Mouse (Mus musculus): Measurements from ENCODE around the gene Ksr1. TPM values are rescaled to one million over a fixed set of nuclear protein-coding genes. Genes with fewer than 3 reads are reported as not detected.

Gene Ksr1
- polyA plus RNA-seq, 1 experiment from 2014 or later: 4.7 TPM

- Histone ChIP-seq H3K4me3 (replicated peaks) (no peak overlapping the region), H3K36me3 (replicated peaks) (no peaks in the 10 kb centered on the region), H3K4me1 (peaks cover 30% of the 10 kb centered on the region), H3K4me2 (no peak overlapping the region), H3K9me3 (no peaks in the 10 kb centered on the region), H3K9ac (no peak overlapping the region), H3K27ac (no peak overlapping the region), H3K27me3 (no peaks in the 10 kb centered on the region)
- WGBS: 81% methylated on average over 19 of the region's 19 CpGs
- no peak for ATAC-seq (ENCODE audit: low FRiP score)
These were observed 33.5 kb downstream of the Ksr1 start for GRCm38 (mm10) chr11:79112559-79113302.

GRCm38 (mm10) chr11:79111864-79112558 is 34.2 kb downstream of the Ksr1 start:
- no peaks in the 10 kb centered on the region for H3K36me3 ChIP-seq (replicated peaks)
- no peak for ATAC-seq (ENCODE audit: low FRiP score)
- WGBS: 92% methylated on average over 10 of the region's 10 CpGs
- no peak overlapping the region for H3K9ac ChIP-seq
- H3K9me3 ChIP-seq: no peaks in the 10 kb centered on the region
- peaks cover 26% of the 10 kb centered on the region for H3K4me1 ChIP-seq
- no peaks in the 10 kb centered on the region for H3K27me3 ChIP-seq
- no peak overlapping the region for H3K27ac ChIP-seq
- H3K4me3 ChIP-seq (replicated peaks): no peak overlapping the region
- no peak overlapping the region for H3K4me2 ChIP-seq

GRCm38 (mm10) chr11:79110446-79110845 is 35.8 kb downstream of the Ksr1 start:
- Histone ChIP-seq H3K27me3 (no peaks in the 10 kb centered on the region), H3K4me3 (replicated peaks) (no peak overlapping the region), H3K36me3 (replicated peaks) (no peaks in the 10 kb centered on the region), H3K9ac (no peak overlapping the region), H3K27ac (no peak overlapping the region), H3K4me1 (peaks cover 10% of the 10 kb centered on the region), H3K4me2 (no peak overlapping the region), H3K9me3 (no peaks in the 10 kb centered on the region)
- WGBS: 85% methylated on average over 4 of the region's 4 CpGs
- ATAC-seq (ENCODE audit: low FRiP score): no peak

- no peak overlapping the region for H3K4me3 ChIP-seq (replicated peaks)
- no peak for ATAC-seq (ENCODE audit: low FRiP score)
- no peak overlapping the region for H3K27ac ChIP-seq
- H3K4me2 ChIP-seq: no peak overlapping the region
- 93% methylated on average over 11 of the region's 11 CpGs for WGBS
- H3K27me3 ChIP-seq: no peaks in the 10 kb centered on the region
- no peaks in the 10 kb centered on the region for H3K9me3 ChIP-seq
- peaks cover 10% of the 10 kb centered on the region for H3K4me1 ChIP-seq
- no peak overlapping the region for H3K9ac ChIP-seq
- no peaks in the 10 kb centered on the region for H3K36me3 ChIP-seq (replicated peaks)
These were observed 38.3 kb downstream of the Ksr1 start for GRCm38 (mm10) chr11:79107934-79108333.

- 84% methylated on average over 6 of the region's 6 CpGs for WGBS
- H3K27me3 ChIP-seq: no peaks in the 10 kb centered on the region
- no peak for ATAC-seq (ENCODE audit: low FRiP score)
- no peak overlapping the region for H3K4me3 ChIP-seq (replicated peaks)
- H3K9ac ChIP-seq: no peak overlapping the region
- no peak overlapping the region for H3K27ac ChIP-seq
- no peaks in the 10 kb centered on the region for H3K9me3 ChIP-seq
- H3K36me3 ChIP-seq (replicated peaks): no peaks in the 10 kb centered on the region
- H3K4me2 ChIP-seq: no peak overlapping the region
- peaks cover 12% of the 10 kb centered on the region for H3K4me1 ChIP-seq
These were observed 41.2 kb downstream of the Ksr1 start for GRCm38 (mm10) chr11:79104998-79105397.

- Histone ChIP-seq H3K4me1 (peaks cover 13% of the 10 kb centered on the region), H3K9ac (no peak overlapping the region), H3K4me2 (no peak overlapping the region), H3K36me3 (replicated peaks) (no peaks in the 10 kb centered on the region), H3K9me3 (no peaks in the 10 kb centered on the region), H3K27ac (no peak overlapping the region), H3K4me3 (replicated peaks) (no peak overlapping the region), H3K27me3 (no peaks in the 10 kb centered on the region)
- WGBS: 80% methylated on average over 6 of the region's 6 CpGs
- ATAC-seq (ENCODE audit: low FRiP score): no peak
These were observed 41.7 kb downstream of the Ksr1 start for GRCm38 (mm10) chr11:79104538-79104937.

GRCm38 (mm10) chr11:79104096-79104495 is 42.1 kb downstream of the Ksr1 start:
- H3K4me3 ChIP-seq (replicated peaks): no peak overlapping the region
- WGBS: 94% methylated on average over 11 of the region's 11 CpGs

GRCm38 (mm10) chr11:79103461-79103869 is 42.7 kb downstream of the Ksr1 start:
- WGBS: 79% methylated on average over 5 of the region's 5 CpGs
- Histone ChIP-seq H3K4me2 (no peak overlapping the region), H3K4me3 (replicated peaks) (no peak overlapping the region), H3K9ac (no peak overlapping the region), H3K27me3 (no peaks in the 10 kb centered on the region), H3K9me3 (no peaks in the 10 kb centered on the region), H3K36me3 (replicated peaks) (no peaks in the 10 kb centered on the region), H3K27ac (no peak overlapping the region), H3K4me1 (peaks cover 24% of the 10 kb centered on the region)
- no peak for ATAC-seq (ENCODE audit: low FRiP score)

More at GRCm38 (mm10) chr11:79104096-79104495, 42.1 kb downstream of the Ksr1 start:
- H3K4me2 ChIP-seq: no peak overlapping the region
- H3K9me3 ChIP-seq: no peaks in the 10 kb centered on the region
- ATAC-seq (ENCODE audit: low FRiP score): no peak
- H3K9ac ChIP-seq: no peak overlapping the region
- H3K4me1 ChIP-seq: peaks cover 18% of the 10 kb centered on the region
- no peak overlapping the region for H3K27ac ChIP-seq
- no peaks in the 10 kb centered on the region for H3K27me3 ChIP-seq
- H3K36me3 ChIP-seq (replicated peaks): no peaks in the 10 kb centered on the region

- H3K27me3 ChIP-seq: no peaks in the 10 kb centered on the region
- H3K9ac ChIP-seq: no peak overlapping the region
- 71% methylated on average over 4 of the region's 4 CpGs for WGBS
- H3K4me3 ChIP-seq (replicated peaks): no peak overlapping the region
- peaks cover 24% of the 10 kb centered on the region for H3K4me1 ChIP-seq
- ATAC-seq (ENCODE audit: low FRiP score): no peak
- no peaks in the 10 kb centered on the region for H3K9me3 ChIP-seq
- H3K36me3 ChIP-seq (replicated peaks): no peaks in the 10 kb centered on the region
- no peak overlapping the region for H3K4me2 ChIP-seq
- H3K27ac ChIP-seq: no peak overlapping the region
These were observed 43.9 kb downstream of the Ksr1 start for GRCm38 (mm10) chr11:79102280-79102679.

GRCm38 (mm10) chr11:79101568-79101967 is 44.6 kb downstream of the Ksr1 start:
- WGBS: 93% methylated on average over 6 of the region's 6 CpGs
- Histone ChIP-seq H3K27ac (no peak overlapping the region), H3K27me3 (no peaks in the 10 kb centered on the region), H3K9me3 (no peaks in the 10 kb centered on the region), H3K4me2 (no peak overlapping the region), H3K9ac (no peak overlapping the region), H3K4me3 (replicated peaks) (no peak overlapping the region), H3K36me3 (replicated peaks) (no peaks in the 10 kb centered on the region), H3K4me1 (peaks cover 27% of the 10 kb centered on the region)
- ATAC-seq (ENCODE audit: low FRiP score): no peak

- Histone ChIP-seq H3K9me3 (no peaks in the 10 kb centered on the region), H3K4me2 (no peak overlapping the region), H3K36me3 (replicated peaks) (no peaks in the 10 kb centered on the region), H3K9ac (no peak overlapping the region), H3K4me1 (peaks cover 52% of the 10 kb centered on the region), H3K27ac (no peak overlapping the region), H3K4me3 (replicated peaks) (no peak overlapping the region), H3K27me3 (no peaks in the 10 kb centered on the region)
- no peak for ATAC-seq (ENCODE audit: low FRiP score)
- 40% methylated on average over 8 of the region's 8 CpGs for WGBS
These were observed 47.2 kb downstream of the Ksr1 start for GRCm38 (mm10) chr11:79099032-79099431.

- WGBS: 90% methylated on average over 7 of the region's 7 CpGs
- Histone ChIP-seq H3K27me3 (no peaks in the 10 kb centered on the region), H3K4me2 (no peak overlapping the region), H3K9ac (no peak overlapping the region), H3K9me3 (no peaks in the 10 kb centered on the region), H3K4me3 (replicated peaks) (no peak overlapping the region), H3K36me3 (replicated peaks) (no peaks in the 10 kb centered on the region), H3K27ac (no peak overlapping the region), H3K4me1 (peaks cover 55% of the 10 kb centered on the region)
- no peak for ATAC-seq (ENCODE audit: low FRiP score)
These were observed 48.5 kb downstream of the Ksr1 start for GRCm38 (mm10) chr11:79097736-79098135.

GRCm38 (mm10) chr11:79096673-79097072 is 49.5 kb downstream of the Ksr1 start:
- H3K27ac ChIP-seq: peak overlapping the region; percentile 79; the same call in 1 of the 2 replicates
- H3K9ac ChIP-seq: no peak overlapping the region
- H3K4me3 ChIP-seq (replicated peaks): no peak overlapping the region
- no peak for ATAC-seq (ENCODE audit: low FRiP score)
- H3K4me1 ChIP-seq: peaks cover 56% of the 10 kb centered on the region
- H3K36me3 ChIP-seq (replicated peaks): no peaks in the 10 kb centered on the region
- WGBS: 81% methylated on average over 5 of the region's 5 CpGs
- no peak overlapping the region for H3K4me2 ChIP-seq
- no peaks in the 10 kb centered on the region for H3K27me3 ChIP-seq
- no peaks in the 10 kb centered on the region for H3K9me3 ChIP-seq

Data from forebrain, embryonic 12.5 days (tissue).